Mouse (Mus musculus): ENCODE results near the gene Pecam1. TPM values are rescaled to one million over a fixed set of nuclear protein-coding genes. Genes with fewer than 3 reads are reported as not detected.
A peak's percentile ranks its signal among the peaks of the same experiment; 100 is the strongest.
"Not testable (repeated sequence)": the region's sequence is repeated elsewhere in the genome, so short reads cannot be mapped to it uniquely, and the experiment has no call there.

Gene Pecam1
- polyA plus RNA-seq, 1 experiment from 2014 or later = 44.6 TPM

- Histone ChIP-seq H3K4me2 (no peak overlapping the region), H3K4me3 (replicated peaks) (no peak overlapping the region), H3K36me3 (peaks cover 35% of the 10 kb centered on the region), H3K9me3 (no peaks in the 10 kb centered on the region), H3K27ac (no peak overlapping the region), H3K9ac (no peak overlapping the region), H3K27me3 (replicated peaks) (no peaks in the 10 kb centered on the region), H3K4me1 (peaks cover 15% of the 10 kb centered on the region)
- WGBS = 88% methylated on average over 4 of the region's 4 CpGs
- no peak for ATAC-seq (ENCODE audit: insufficient read depth, low FRiP score, low read depth)
Observed at GRCm38 (mm10) chr11:106766611-106767162, 16.3 kb upstream of the Pecam1 start.

- no peak overlapping the region for H3K4me2 ChIP-seq
- peaks cover 12% of the 10 kb centered on the region for H3K36me3 ChIP-seq
- 60% methylated on average over 9 of the region's 9 CpGs for WGBS
- peaks cover 18% of the 10 kb centered on the region for H3K4me1 ChIP-seq
- H3K27me3 ChIP-seq (replicated peaks) = no peaks in the 10 kb centered on the region
- ATAC-seq (ENCODE audit: insufficient read depth, low FRiP score, low read depth) = no peak
- no peaks in the 10 kb centered on the region for H3K9me3 ChIP-seq
- H3K4me3 ChIP-seq (replicated peaks) = no peak overlapping the region
- H3K9ac ChIP-seq = no peak overlapping the region
- H3K27ac ChIP-seq = peak overlapping the region; percentile 89
Observed at GRCm38 (mm10) chr11:106762800-106763185, 12.4 kb upstream of the Pecam1 start.

GRCm38 (mm10) chr11:106762139-106762799 is 11.8 kb upstream of the Pecam1 start:
- Histone ChIP-seq H3K27me3 (replicated peaks) (no peaks in the 10 kb centered on the region), H3K27ac (peak overlapping the region; percentile 89), H3K9me3 (no peaks in the 10 kb centered on the region), H3K36me3 (peaks cover 7% of the 10 kb centered on the region; the same call in 1 of the 2 replicates), H3K4me1 (peaks cover 18% of the 10 kb centered on the region), H3K9ac (no peak overlapping the region), H3K4me2 (no peak overlapping the region), H3K4me3 (replicated peaks) (no peak overlapping the region)
- WGBS = 12% methylated on average over 5 of the region's 5 CpGs
- ATAC-seq (ENCODE audit: insufficient read depth, low FRiP score, low read depth) = peak; percentile 70

- no peak overlapping the region for H3K4me2 ChIP-seq
- 91% methylated on average over 5 of the region's 5 CpGs for WGBS
- H3K4me3 ChIP-seq (replicated peaks) = no peak overlapping the region
- no peaks in the 10 kb centered on the region for H3K36me3 ChIP-seq
- no peak overlapping the region for H3K9ac ChIP-seq
- no peak for ATAC-seq (ENCODE audit: insufficient read depth, low FRiP score, low read depth)
- H3K27ac ChIP-seq = no peak overlapping the region
- peaks cover 18% of the 10 kb centered on the region for H3K4me1 ChIP-seq
- H3K9me3 ChIP-seq = no peaks in the 10 kb centered on the region
- H3K27me3 ChIP-seq (replicated peaks) = no peaks in the 10 kb centered on the region
Observed at GRCm38 (mm10) chr11:106760511-106760910, 10.1 kb upstream of the Pecam1 start.

GRCm38 (mm10) chr11:106759028-106759427 is 8.6 kb upstream of the Pecam1 start:
- Histone ChIP-seq H3K4me2 (no peak overlapping the region), H3K9me3 (no peaks in the 10 kb centered on the region), H3K36me3 (no peaks in the 10 kb centered on the region), H3K27ac (no peak overlapping the region), H3K27me3 (replicated peaks) (no peaks in the 10 kb centered on the region), H3K9ac (no peak overlapping the region), H3K4me1 (peaks cover 18% of the 10 kb centered on the region), H3K4me3 (replicated peaks) (no peak overlapping the region)
- WGBS = 91% methylated on average over 3 of the region's 3 CpGs
- ATAC-seq (ENCODE audit: insufficient read depth, low FRiP score, low read depth) = no peak

- 61% methylated on average over 5 of the region's 5 CpGs for WGBS
- Histone ChIP-seq H3K27ac (no peak overlapping the region), H3K9ac (no peak overlapping the region), H3K9me3 (no peaks in the 10 kb centered on the region), H3K4me2 (no peak overlapping the region), H3K36me3 (no peaks in the 10 kb centered on the region), H3K4me3 (replicated peaks) (no peak overlapping the region), H3K4me1 (no peaks in the 10 kb centered on the region; the same call in 1 of the 2 replicates), H3K27me3 (replicated peaks) (no peaks in the 10 kb centered on the region)
- ATAC-seq (ENCODE audit: insufficient read depth, low FRiP score, low read depth) = no peak
Observed at GRCm38 (mm10) chr11:106755583-106755982, 5.2 kb upstream of the Pecam1 start.

GRCm38 (mm10) chr11:106753314-106753713 is 2.9 kb upstream of the Pecam1 start:
- Histone ChIP-seq H3K36me3 (no peaks in the 10 kb centered on the region), H3K9ac (no peak overlapping the region), H3K9me3 (no peaks in the 10 kb centered on the region), H3K27me3 (replicated peaks) (no peaks in the 10 kb centered on the region), H3K4me2 (no peak overlapping the region), H3K4me1 (no peaks in the 10 kb centered on the region; the same call in 1 of the 2 replicates), H3K4me3 (replicated peaks) (no peak overlapping the region), H3K27ac (no peak overlapping the region)
- WGBS = 76% methylated on average over 6 of the region's 6 CpGs
- no peak for ATAC-seq (ENCODE audit: insufficient read depth, low FRiP score, low read depth)

GRCm38 (mm10) chr11:106752103-106752502 is 1.7 kb upstream of the Pecam1 start:
- H3K4me1 ChIP-seq = no peaks in the 10 kb centered on the region; the same call in 1 of the 2 replicates
- ATAC-seq (ENCODE audit: insufficient read depth, low FRiP score, low read depth) = no peak
- H3K9me3 ChIP-seq = no peaks in the 10 kb centered on the region
- 78% methylated on average over 7 of the region's 7 CpGs for WGBS
- no peaks in the 10 kb centered on the region for H3K27me3 ChIP-seq (replicated peaks)
- H3K9ac ChIP-seq = no peak overlapping the region
- H3K36me3 ChIP-seq = no peaks in the 10 kb centered on the region
- H3K27ac ChIP-seq = peak overlapping the region; percentile 13; the same call in 1 of the 2 replicates
- H3K4me2 ChIP-seq = no peak overlapping the region
- H3K4me3 ChIP-seq (replicated peaks) = no peak overlapping the region

GRCm38 (mm10) chr11:106751039-106752018 is 901 bp upstream of the Pecam1 start, which contains the start of gene Milr1:
Milr1 (plus strand) TSS chr11:106751226.
- no peak for ATAC-seq (ENCODE audit: insufficient read depth, low FRiP score, low read depth)
- H3K4me1 ChIP-seq = no peaks in the 10 kb centered on the region; the same call in 1 of the 2 replicates
- no peak within 1 kb of the TSS for H3K4me3 ChIP-seq (replicated peaks)
- no peaks in the 10 kb centered on the region for H3K9me3 ChIP-seq
- H3K36me3 ChIP-seq = no peaks in the 10 kb centered on the region
- WGBS = 67% methylated on average over 17 of the region's 17 CpGs
- peak within 1 kb of the TSS; percentile 13; the same call in 1 of the 2 replicates for H3K27ac ChIP-seq
- H3K4me2 ChIP-seq = no peak within 1 kb of the TSS
- H3K9ac ChIP-seq = no peak within 1 kb of the TSS
- H3K27me3 ChIP-seq (replicated peaks) = no peaks in the 10 kb centered on the region

GRCm38 (mm10) chr11:106749557-106750120 is 789 bp downstream of the Pecam1 start:
- not testable (repeated sequence) for H3K27me3 ChIP-seq (replicated peaks); H3K4me2 ChIP-seq; H3K9me3 ChIP-seq; H3K36me3 ChIP-seq; H3K4me3 ChIP-seq (replicated peaks); H3K9ac ChIP-seq; H3K4me1 ChIP-seq; H3K27ac ChIP-seq; ATAC-seq (ENCODE audit: insufficient read depth, low FRiP score, low read depth)
- 95% methylated on average over 7 of the region's 7 CpGs for WGBS

- no peaks in the 10 kb centered on the region for H3K4me1 ChIP-seq
- ATAC-seq (ENCODE audit: insufficient read depth, low FRiP score, low read depth) = no peak
- no peak overlapping the region for H3K4me2 ChIP-seq
- 96% methylated on average over 5 of the region's 5 CpGs for WGBS
- no peaks in the 10 kb centered on the region for H3K27me3 ChIP-seq (replicated peaks)
- H3K9ac ChIP-seq = no peak overlapping the region
- no peaks in the 10 kb centered on the region for H3K9me3 ChIP-seq
- no peak overlapping the region for H3K27ac ChIP-seq
- no peak overlapping the region for H3K4me3 ChIP-seq (replicated peaks)
- H3K36me3 ChIP-seq = no peaks in the 10 kb centered on the region
Observed at GRCm38 (mm10) chr11:106744949-106745348, 5.5 kb downstream of the Pecam1 start.

All from stomach, embryonic 15.5 days (tissue).